Mouse (Mus musculus) neutrophil, adult 5-6 weeks (primary cell): Measurements from ENCODE around the gene Elmo1. TPM values are rescaled to one million over a fixed set of nuclear protein-coding genes. Genes with fewer than 3 reads are reported as not detected.

Experiments used
- ATAC-seq: fragments of 151-379, 151-347 bp; 2 replicates; pipeline ENCODE4 v1.8.0; 2017; ENCODE audit warnings: mild to moderate bottlenecking, moderate TSS enrichment; ENCODE audit not compliant: insufficient number of reproducible peaks, poor library complexity, low FRiP score, severe bottlenecking; ENCODE audit errors: extremely low read depth
- total RNA-seq: library from RNA; stranded (forward); fragments of 200-1000 nt; gene quantifications from 2 replicates; pipeline ENCODE4 v1.2.3, GENCODE M21; 2017

Elmo1 gene
- total RNA-seq, 1 experiment from 2014 or later = 117 TPM

DNA sequence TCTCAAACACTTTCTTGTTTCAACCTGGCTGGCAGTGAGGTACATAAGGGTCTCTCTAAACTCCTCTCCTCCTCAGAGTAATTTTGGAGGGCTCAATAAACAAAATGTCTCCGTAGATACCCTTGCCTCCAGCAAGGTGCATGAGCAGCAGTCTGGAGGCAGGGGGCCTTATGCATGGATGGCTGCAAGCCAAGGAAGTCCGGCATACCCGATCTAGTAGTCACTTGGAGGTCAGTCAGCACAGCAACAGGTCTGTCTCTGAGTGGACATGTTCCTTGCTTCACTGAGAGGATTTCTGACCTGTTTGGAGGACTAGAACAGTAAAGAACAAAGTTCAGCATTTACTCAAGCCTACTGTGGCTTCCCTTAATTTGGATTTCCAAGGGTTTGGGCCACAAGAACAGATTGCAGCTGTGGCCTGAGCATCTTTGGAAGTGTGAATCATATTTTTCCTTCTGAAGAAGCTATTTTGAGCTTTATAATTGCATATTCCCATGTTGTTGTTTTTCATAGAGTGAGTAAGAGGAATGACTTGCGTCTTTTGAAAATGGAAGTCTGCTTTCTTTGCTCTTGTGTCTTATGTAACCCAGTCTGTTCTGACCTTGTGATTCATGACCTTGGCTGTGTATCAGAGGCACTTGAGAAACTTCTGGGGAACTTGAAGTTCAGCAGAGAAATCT, 296.2 kb downstream of the Elmo1 start:
- no peak for ATAC-seq

DNA sequence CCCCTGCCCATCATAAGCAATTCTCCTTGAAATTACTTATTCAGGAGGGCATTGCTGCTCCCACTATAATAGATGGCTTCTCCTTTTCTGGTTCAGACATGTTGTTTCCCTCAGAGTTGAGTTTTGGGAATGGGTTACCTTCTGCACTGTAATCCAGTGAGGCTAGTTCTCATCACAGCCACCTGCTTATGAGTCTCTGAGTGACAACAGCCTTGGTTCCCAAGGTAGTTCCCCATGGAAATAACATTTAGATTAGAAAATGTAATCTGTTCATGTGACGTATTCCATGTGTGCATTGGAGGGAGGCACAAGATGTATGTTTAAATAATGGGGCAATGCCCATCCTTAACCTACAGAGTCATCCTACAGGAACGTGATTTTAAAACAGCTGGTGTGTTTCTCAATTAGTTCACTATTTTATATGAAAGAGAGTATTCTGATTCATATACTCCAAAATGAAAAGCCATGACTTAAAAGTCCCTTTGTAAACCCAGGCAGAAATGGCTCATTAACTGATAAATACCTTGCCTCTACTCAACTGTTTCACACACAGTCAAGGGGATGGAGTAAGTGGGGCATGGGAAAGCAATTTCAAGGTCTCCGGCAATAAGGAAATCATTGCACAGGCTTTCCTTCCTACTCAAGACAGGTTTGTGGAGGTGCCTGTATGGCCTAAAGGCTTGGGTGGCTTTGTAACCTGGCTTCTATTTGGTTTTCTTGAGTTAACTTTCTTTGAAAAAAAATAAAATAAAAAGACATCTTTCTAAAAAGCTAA, 302.6 kb downstream of the Elmo1 start:
- no peak for ATAC-seq

DNA sequence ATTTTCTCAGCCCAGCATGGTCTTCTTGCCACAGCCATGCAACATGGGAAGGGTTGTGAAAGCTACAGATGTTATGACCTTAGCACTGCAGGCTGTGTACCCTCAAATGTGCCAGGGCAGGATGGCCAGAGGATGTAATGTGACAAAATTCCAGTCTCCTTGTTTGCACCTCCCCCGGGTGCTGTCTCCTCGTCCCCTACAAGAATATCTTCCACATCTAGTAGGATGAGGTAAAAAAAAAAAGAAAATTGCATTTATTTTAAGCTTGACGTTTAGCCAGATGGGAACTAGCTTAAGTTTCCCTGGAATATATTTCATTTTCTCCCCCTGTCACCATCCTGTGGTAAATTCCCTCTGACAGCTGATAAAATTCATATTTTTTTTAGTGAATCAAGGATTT, 307.3 kb downstream of the Elmo1 start:
- ATAC-seq = no peak

DNA sequence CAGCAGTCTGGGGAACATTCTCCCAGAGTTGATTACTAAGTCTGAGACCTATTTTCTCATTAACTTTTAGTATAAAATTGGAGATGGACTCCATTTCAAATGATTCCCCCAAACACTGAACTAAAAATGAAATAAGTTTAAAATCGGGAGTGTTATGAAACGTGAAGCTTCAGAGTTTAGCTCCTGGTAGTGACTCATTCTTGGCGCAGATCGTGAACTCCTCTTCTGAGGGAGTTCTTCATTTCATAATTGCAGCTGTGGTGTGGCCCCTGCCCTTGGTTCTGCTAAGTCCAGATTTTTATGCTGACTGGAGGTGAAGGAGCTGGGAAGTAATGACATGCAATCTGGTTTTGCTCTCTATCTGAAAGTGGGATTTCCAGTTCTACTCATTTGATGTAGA, 307.9 kb downstream of the Elmo1 start:
- no peak for ATAC-seq

DNA sequence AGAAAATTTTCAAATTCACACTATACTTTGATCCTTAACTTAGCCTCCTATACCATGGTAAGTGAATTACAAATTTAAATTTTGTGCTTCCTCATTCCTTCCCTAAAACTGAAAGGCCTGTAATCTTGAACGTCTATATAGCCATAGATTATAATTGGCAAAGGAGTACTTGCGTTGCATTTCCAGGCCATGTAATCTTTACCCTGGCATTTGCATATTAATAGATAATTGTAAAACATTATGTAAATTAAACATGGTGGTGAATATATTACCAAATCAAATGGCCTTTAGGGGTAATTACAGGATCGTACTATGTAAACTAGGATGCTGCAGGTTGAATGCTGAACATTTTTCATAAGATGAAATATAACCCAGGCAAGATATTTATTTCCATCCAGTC, 314.1 kb downstream of the Elmo1 start:
- no peak for ATAC-seq

DNA sequence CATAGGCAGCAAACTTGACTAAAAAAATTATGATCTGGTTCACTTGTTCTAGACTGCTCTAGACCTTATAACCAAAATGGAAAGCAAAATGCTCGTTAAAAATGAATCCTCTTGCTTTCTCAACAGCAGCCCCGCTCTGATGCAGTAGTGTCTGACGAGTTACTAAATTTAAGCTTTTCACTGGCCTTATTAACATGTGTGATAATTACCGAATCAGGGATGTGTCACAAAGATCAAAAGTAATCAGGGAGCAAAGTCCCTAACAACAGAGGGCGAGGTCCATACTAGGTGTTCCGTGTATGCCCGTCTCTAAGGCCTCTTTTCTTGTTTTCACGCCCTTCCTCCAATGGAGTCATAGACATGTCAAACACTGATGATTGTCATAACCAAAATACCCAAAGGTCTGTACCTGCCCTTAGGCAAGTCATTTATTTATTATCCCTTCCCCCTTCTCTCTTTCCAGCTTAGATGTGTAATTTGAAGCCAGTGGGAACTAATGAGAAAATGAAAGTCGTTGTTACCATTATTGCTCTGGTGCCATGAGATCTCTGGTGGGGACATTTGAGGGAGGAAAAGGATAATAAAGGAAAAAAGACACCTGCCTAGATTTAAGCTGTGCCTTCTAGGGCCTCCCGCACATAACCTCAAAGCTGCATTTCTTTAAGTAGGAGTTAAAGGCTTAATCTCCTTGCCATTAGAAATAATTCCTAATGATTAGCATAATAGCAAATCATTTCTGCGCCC, 316.2 kb downstream of the Elmo1 start:
- ATAC-seq = no peak

DNA sequence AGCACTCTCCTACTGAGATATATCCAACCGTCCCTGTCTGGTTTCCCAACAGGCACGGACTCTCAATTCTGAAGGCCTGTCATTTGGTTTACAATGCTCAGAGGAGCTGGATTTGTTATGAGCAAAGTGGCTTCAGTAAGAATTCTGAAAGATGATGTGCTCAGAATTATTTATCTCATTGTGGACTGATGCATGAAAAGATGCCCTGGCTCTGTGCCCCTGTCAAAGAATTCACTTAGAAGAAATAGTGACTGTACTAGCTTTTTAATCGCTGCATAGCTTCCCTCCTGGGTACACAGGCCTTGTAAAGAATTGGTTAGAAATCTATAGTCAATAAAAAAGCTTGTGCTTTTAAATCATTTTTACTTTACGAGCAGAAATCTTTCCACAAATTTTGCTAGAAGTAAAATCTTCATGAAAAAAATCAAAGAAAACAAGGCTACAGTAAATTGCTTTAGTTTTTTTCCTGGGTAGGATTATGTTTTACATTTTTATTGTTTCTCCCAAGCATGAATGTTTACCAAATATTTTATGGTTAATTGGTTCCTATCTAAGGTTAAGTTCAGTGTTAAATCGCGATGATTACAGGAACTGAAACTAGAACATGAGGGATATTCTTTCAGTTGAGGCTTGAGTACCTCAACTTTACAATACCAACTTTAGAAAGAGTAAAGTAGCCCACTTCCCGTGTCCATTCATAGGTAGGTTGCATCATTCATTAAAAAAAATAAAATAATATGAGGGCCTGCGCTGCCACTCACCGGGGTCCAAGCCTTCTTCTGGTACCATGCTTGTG, 320.1 kb downstream of the Elmo1 start:
- ATAC-seq = no peak

DNA sequence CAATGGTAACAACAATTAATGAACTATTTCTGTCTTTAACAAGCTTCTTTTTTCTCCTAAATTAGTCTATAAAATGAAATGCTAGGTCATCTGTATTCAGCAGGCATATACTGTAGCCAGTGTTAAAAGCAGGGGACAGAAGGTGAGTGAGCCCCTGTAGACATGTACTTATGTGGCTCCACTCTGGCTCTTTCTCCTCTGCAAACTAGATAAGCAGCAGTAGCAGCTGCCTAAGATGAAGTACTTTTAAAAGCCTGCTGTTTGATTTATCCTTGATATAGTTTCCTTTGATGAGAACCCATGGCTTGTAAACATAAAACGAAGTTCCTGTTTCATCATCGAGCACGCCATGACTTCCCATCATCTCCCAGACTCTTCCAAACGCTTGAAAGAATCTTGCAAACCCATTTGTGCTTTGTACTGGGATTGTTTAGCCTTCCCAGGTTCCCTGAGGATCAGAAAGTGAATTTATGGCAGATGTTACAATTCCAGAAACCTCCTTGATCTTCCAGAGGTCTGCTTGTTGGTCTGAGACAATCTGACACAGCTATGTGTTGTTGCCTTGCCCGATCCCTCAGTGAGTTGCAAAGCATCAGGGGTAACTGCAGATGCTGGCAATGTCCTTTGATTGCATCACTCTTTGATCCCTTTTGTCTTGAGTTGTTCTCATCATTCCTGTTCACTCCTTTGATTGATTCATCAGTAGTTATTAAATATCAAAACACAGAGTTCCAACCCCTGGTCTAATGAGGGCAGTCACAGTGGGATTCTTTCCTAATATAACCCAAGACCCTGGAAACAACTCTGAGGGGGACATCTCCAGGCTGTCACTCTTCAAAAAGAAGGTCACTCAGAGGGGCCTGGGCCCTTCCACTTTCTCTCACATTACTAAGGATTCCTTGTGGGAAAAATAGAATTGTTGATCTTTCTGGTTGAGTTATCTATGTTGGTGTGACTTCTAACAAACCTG, 326.6 kb downstream of the Elmo1 start:
- ATAC-seq = no peak

DNA sequence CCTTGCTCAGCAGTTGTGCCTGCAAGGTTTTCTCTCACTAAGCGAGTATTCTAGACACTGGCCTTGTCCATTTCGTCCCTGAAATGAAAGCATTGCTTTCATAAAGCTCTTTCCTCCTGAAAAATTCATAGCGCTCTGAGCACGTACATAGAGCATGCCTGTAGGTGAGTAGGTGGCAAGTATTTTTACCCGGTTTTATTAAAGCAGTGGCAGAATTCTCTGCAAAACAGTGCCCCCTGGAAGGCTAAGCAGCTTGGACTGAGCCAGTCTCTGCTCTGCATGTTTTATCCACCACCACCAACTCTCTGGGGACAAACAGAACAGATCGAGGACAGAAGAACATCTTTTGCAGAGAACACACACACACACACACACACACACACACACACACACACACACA, 340.6 kb downstream of the Elmo1 start:
- no peak for ATAC-seq

DNA sequence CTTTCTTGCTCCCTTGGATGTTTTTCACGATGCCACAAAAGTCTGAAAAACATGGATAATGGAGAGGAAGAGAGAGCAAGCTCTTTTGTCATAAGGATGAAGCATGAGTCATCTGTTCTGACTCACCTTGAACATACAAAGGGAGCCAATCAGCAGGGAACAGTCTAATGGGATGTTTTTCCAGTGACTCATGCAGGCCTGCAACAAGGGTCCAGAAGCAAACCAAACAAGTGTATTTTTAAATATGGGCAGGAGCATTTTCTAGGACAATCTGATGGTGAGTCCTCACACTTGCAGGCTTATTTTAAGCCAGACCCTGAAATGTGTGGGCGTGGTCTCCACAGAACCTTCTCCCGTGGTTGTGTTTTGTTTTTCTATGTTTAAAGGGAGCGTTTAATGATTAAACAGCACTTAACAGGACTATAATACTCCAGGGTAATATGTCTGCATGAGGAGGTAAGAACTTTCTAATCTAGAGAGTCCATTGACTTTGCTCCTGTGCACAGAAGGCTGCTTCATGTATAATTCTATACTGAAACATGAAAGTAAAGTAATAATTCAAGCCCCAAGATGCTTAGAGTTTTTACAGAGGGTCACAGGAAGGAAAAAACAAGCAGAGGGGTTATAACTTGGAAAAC, 342.9 kb downstream of the Elmo1 start:
- no peak for ATAC-seq

DNA sequence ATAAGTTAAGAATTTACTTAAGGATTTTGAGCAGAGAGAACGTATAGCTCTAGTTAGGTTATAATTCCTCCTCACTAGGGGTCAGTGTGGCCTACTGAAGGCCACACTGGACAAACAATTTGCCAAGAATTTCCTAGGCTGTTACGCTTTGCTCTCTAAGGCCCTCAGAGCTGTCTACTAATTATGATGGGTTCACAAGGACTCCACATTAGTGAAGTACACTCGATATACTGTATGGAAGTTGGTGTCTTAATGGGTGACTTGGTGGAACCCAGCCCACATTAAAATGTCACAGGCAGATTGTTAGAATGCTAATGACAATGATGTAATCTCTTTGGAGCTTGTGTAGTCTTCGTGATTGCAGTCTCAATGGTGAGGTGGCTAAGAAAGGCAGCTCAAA, 343.7 kb downstream of the Elmo1 start:
- no peak for ATAC-seq

DNA sequence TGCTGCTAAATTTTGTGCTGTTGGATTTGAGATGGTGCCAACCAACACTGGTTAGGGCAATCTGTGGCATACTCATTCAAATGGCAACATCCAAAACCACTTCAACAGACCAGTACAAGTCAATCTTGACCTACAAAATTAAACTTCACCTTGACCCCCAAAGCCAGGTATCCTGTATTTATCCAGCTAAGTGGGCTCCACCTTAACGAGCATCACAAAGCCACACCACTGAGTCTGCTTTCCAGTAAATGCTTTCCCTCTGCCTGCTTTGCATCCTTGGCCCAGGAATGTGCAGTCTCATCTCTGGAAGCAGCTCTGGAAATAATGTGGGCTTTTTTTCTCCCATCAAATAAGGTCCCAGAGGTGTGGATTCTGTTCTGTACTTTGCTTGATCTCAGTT, 349.1 kb downstream of the Elmo1 start:
- no peak for ATAC-seq

DNA sequence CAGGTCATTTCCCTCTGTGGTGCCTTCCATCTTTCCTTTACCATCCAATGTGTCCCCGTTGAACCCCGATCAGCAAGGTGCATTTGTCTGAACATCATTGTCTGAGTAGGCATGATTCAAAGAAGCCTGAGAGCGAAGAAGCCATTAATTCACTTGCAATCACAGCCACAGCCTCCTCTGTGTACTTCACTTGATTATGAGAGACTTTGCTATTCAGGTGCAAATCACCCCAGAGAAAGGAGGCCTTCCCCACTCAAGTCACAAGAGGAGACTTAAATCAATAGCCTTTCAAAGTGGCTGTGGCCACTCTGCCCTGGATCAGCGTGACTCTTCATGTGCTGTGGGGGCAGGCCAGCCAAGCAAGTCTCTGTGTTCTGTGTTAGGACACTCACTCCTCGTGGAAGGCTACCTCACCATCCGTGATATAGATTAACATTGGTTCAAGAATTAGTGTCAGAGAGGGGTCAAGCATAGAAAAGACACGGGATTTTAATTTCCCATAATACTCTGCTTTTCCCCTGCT, 360.5 kb downstream of the Elmo1 start:
- no peak for ATAC-seq

DNA sequence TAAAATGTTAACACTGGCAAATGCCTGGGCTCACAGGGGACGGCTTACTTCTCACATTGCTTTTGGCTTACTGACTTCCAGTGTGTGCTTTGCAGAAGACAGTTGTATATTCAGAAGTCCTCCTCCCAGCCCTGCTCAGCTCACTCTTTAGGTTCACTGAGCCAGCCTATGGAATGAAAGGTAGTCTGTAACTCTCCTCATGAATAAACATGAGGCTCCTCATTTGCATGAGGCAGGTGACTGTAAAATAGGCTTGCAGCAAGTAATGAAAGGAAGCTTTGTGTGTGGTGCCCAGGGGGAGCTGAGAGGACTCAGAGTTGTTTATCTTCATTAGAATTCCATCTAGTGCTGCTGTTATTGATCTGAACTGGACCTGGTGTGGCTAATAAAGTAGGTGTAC, 364.0 kb downstream of the Elmo1 start:
- ATAC-seq = no peak

DNA sequence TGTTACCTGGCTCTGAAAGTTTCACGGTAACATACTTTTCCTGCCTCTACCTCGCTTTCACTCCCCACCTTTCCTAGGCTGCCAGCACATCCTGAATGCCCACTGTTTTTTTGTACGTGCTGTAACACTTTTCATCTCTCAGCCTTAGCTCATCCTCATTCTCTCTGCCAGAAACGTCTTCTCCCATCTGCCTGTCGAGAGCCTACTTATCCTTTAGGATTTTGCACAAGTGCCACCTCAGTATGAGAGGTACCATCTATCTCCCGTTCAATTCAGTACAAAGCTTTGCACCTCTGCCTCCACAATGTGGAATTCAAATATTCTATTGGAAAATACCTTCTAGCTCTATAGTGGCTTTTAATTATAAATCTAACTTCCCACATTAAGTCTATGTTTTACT, 369.7 kb downstream of the Elmo1 start:
- no peak for ATAC-seq

DNA sequence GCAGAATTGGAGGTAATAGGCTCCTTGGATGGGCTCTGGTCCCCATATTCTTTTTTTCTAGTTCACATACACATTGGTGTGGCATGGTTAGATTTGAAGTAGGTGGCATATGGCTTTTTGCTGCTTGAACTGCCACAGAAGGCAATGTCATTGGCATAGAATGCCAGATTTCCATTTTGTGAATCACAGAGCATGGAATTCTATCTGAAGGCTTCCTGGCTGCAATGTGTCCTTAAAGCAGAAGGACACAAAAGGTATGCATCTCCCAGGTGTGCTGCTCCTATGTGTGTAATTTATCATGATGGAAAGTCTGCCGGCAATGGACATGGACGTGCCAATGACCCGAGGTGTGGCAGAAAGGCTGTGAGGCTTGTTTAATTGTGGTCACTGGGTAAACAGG, 371.2 kb downstream of the Elmo1 start:
- no peak for ATAC-seq

DNA sequence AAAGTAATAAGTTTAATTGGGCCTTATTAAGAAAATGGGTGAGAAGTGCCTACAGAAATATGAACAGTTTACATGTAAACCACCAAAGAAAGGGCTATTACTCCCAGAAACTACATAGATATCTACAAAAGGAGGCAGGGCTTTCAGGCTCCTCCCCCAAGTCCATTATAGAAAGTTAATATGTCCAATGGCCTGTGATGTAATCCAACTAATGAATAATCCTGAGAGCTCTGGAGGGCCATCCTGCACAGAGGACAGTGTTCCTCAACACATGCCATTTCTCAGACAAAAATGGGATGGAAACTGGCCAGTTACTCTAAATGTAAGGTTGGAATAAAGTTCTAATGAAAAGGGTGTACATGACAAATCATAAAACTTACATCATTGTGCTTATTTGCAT, 373.8 kb downstream of the Elmo1 start:
- no peak for ATAC-seq

DNA sequence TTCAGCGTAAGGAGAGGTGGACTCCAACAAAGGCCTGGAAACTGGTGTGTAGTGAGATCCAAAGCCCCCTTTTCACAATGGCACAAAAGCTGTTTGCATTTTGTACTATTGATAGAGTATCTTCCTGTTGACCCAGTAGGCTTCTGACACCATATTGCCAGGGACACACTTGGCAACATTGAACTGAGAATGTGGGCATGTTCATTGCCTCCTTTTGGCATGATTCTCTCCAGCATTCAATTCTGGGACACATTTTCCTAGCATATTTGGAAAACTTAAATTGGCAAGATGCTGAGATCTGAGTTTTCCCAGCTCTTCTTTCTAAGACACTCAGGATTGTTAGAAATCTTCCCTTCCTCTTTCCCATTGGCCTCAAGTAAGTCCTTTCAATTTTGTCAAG, 377.0 kb downstream of the Elmo1 start:
- no peak for ATAC-seq
